Mouse (Mus musculus): ENCODE measurements at regions not wholly inside any gene's neighbourhood (a gene's known extent, or its start where the extent isn't known, plus 50 kb on each side); places are given as distances from the start of the nearest gene placed in this dataset.
A peak's percentile ranks its signal among the peaks of the same experiment; 100 is the strongest.

- Histone ChIP-seq H3K9me3 (ENCODE audit: control insufficient read depth, low read length) (no peaks in the 10 kb centered on the region), H3K4me1 (ENCODE audit: control insufficient read depth, insufficient read depth, low read length) (no peaks in the 10 kb centered on the region), H3K4me2 (ENCODE audit: low read depth, severe bottlenecking) (no peak overlapping the region), H3K36me3 (ENCODE audit: control insufficient read depth, insufficient read depth, low read length) (no peaks in the 10 kb centered on the region), H3K27me3 (ENCODE audit: control insufficient read depth, insufficient read depth, low read length) (no peaks in the 10 kb centered on the region), H3K4me3 (ENCODE audit: low read depth, low read length) (no peak overlapping the region), H3K9ac (ENCODE audit: low read length) (no peak overlapping the region), H3K27ac (replicated peaks; ENCODE audit: low read depth, low read length) (no peak overlapping the region)
- ATAC-seq (ENCODE audit: insufficient number of reproducible peaks, low FRiP score, low TSS enrichment, low read depth) (no peak), DNase-seq (ENCODE audit: low spot score) (no peak)
- WGBS, result 90% methylated on average over 1 of the region's 1 CpGs
Observed at GRCm38 (mm10) chr14:9296145-9296544, 630.1 kb upstream of the 4930452B06Rik start.

GRCm38 (mm10) chr14:9294555-9294954, 628.5 kb upstream of the 4930452B06Rik start:
- no peak overlapping the region for H3K9ac ChIP-seq (ENCODE audit: low read length)
- no peak overlapping the region for H3K27ac ChIP-seq (replicated peaks; ENCODE audit: low read depth, low read length)
- ATAC-seq (ENCODE audit: insufficient number of reproducible peaks, low FRiP score, low TSS enrichment, low read depth), result no peak
- H3K4me3 ChIP-seq (ENCODE audit: low read depth, low read length), result no peak overlapping the region
- no peaks in the 10 kb centered on the region for H3K4me1 ChIP-seq (ENCODE audit: control insufficient read depth, insufficient read depth, low read length)
- H3K9me3 ChIP-seq (ENCODE audit: control insufficient read depth, low read length), result no peaks in the 10 kb centered on the region
- no peaks in the 10 kb centered on the region for H3K27me3 ChIP-seq (ENCODE audit: control insufficient read depth, insufficient read depth, low read length)
- H3K36me3 ChIP-seq (ENCODE audit: control insufficient read depth, insufficient read depth, low read length), result no peaks in the 10 kb centered on the region
- no peak for DNase-seq (ENCODE audit: low spot score)
- no peak overlapping the region for H3K4me2 ChIP-seq (ENCODE audit: low read depth, severe bottlenecking)
- WGBS, result 83% methylated on average over 2 of the region's 2 CpGs

GRCm38 (mm10) chr14:9288103-9288502, 622.1 kb upstream of the 4930452B06Rik start:
- no peak for ATAC-seq (ENCODE audit: insufficient number of reproducible peaks, low FRiP score, low TSS enrichment, low read depth)
- Histone ChIP-seq H3K9me3 (ENCODE audit: control insufficient read depth, low read length) (no peaks in the 10 kb centered on the region), H3K36me3 (ENCODE audit: control insufficient read depth, insufficient read depth, low read length) (no peaks in the 10 kb centered on the region), H3K27me3 (ENCODE audit: control insufficient read depth, insufficient read depth, low read length) (no peaks in the 10 kb centered on the region), H3K4me1 (ENCODE audit: control insufficient read depth, insufficient read depth, low read length) (no peaks in the 10 kb centered on the region), H3K4me3 (ENCODE audit: low read depth, low read length) (no peak overlapping the region), H3K4me2 (ENCODE audit: low read depth, severe bottlenecking) (no peak overlapping the region), H3K9ac (ENCODE audit: low read length) (no peak overlapping the region), H3K27ac (replicated peaks; ENCODE audit: low read depth, low read length) (no peak overlapping the region)
- WGBS, result 89% methylated on average over 1 of the region's 1 CpGs
- no peak for DNase-seq (ENCODE audit: low spot score)

GRCm38 (mm10) chr14:9285606-9286002, 619.6 kb upstream of the 4930452B06Rik start:
- Histone ChIP-seq H3K27me3 (ENCODE audit: control insufficient read depth, insufficient read depth, low read length) (no peaks in the 10 kb centered on the region), H3K9ac (ENCODE audit: low read length) (no peak overlapping the region), H3K9me3 (ENCODE audit: control insufficient read depth, low read length) (no peaks in the 10 kb centered on the region), H3K4me2 (ENCODE audit: low read depth, severe bottlenecking) (no peak overlapping the region), H3K36me3 (ENCODE audit: control insufficient read depth, insufficient read depth, low read length) (no peaks in the 10 kb centered on the region), H3K4me3 (ENCODE audit: low read depth, low read length) (no peak overlapping the region), H3K4me1 (ENCODE audit: control insufficient read depth, insufficient read depth, low read length) (no peaks in the 10 kb centered on the region), H3K27ac (replicated peaks; ENCODE audit: low read depth, low read length) (no peak overlapping the region)
- 93% methylated on average over 7 of the region's 7 CpGs for WGBS
- DNase-seq (ENCODE audit: low spot score), result no peak
- peak; percentile 47; the same call in 1 of the 2 replicates for ATAC-seq (ENCODE audit: insufficient number of reproducible peaks, low FRiP score, low TSS enrichment, low read depth)

GRCm38 (mm10) chr14:9284976-9285605, 619.1 kb upstream of the 4930452B06Rik start:
- Histone ChIP-seq H3K4me1 (ENCODE audit: control insufficient read depth, insufficient read depth, low read length) (no peaks in the 10 kb centered on the region), H3K4me2 (ENCODE audit: low read depth, severe bottlenecking) (no peak overlapping the region), H3K4me3 (ENCODE audit: low read depth, low read length) (no peak overlapping the region), H3K9ac (ENCODE audit: low read length) (no peak overlapping the region), H3K27ac (replicated peaks; ENCODE audit: low read depth, low read length) (no peak overlapping the region), H3K27me3 (ENCODE audit: control insufficient read depth, insufficient read depth, low read length) (no peaks in the 10 kb centered on the region), H3K9me3 (ENCODE audit: control insufficient read depth, low read length) (no peaks in the 10 kb centered on the region), H3K36me3 (ENCODE audit: control insufficient read depth, insufficient read depth, low read length) (no peaks in the 10 kb centered on the region)
- WGBS, result 90% methylated on average over 2 of the region's 2 CpGs
- DNase-seq (ENCODE audit: low spot score), result no peak
- ATAC-seq (ENCODE audit: insufficient number of reproducible peaks, low FRiP score, low TSS enrichment, low read depth), result peak; percentile 47; the same call in 1 of the 2 replicates

- Histone ChIP-seq H3K27me3 (ENCODE audit: control insufficient read depth, insufficient read depth, low read length) (no peaks in the 10 kb centered on the region), H3K27ac (replicated peaks; ENCODE audit: low read depth, low read length) (no peak overlapping the region), H3K36me3 (ENCODE audit: control insufficient read depth, insufficient read depth, low read length) (no peaks in the 10 kb centered on the region), H3K4me1 (ENCODE audit: control insufficient read depth, insufficient read depth, low read length) (no peaks in the 10 kb centered on the region), H3K9ac (ENCODE audit: low read length) (no peak overlapping the region), H3K9me3 (ENCODE audit: control insufficient read depth, low read length) (no peaks in the 10 kb centered on the region), H3K4me3 (ENCODE audit: low read depth, low read length) (no peak overlapping the region), H3K4me2 (ENCODE audit: low read depth, severe bottlenecking) (no peak overlapping the region)
- WGBS, result 83% methylated on average over 14 of the region's 14 CpGs
- no peak for DNase-seq (ENCODE audit: low spot score)
- ATAC-seq (ENCODE audit: insufficient number of reproducible peaks, low FRiP score, low TSS enrichment, low read depth), result no peak
Observed at GRCm38 (mm10) chr14:9267282-9268091, 601.4 kb upstream of the 4930452B06Rik start.

GRCm38 (mm10) chr14:9252017-9252416, 586.0 kb upstream of the 4930452B06Rik start:
- H3K4me2 ChIP-seq (ENCODE audit: low read depth, severe bottlenecking), result no peak overlapping the region
- DNase-seq (ENCODE audit: low spot score), result no peak
- ATAC-seq (ENCODE audit: insufficient number of reproducible peaks, low FRiP score, low TSS enrichment, low read depth), result no peak
- H3K27me3 ChIP-seq (ENCODE audit: control insufficient read depth, insufficient read depth, low read length), result no peaks in the 10 kb centered on the region
- no peak overlapping the region for H3K27ac ChIP-seq (replicated peaks; ENCODE audit: low read depth, low read length)
- H3K9me3 ChIP-seq (ENCODE audit: control insufficient read depth, low read length), result no peaks in the 10 kb centered on the region
- H3K4me1 ChIP-seq (ENCODE audit: control insufficient read depth, insufficient read depth, low read length), result no peaks in the 10 kb centered on the region
- H3K36me3 ChIP-seq (ENCODE audit: control insufficient read depth, insufficient read depth, low read length), result no peaks in the 10 kb centered on the region
- WGBS, result 78% methylated on average over 1 of the region's 1 CpGs
- H3K4me3 ChIP-seq (ENCODE audit: low read depth, low read length), result no peak overlapping the region
- H3K9ac ChIP-seq (ENCODE audit: low read length), result no peak overlapping the region

GRCm38 (mm10) chr14:9245266-9245665, 579.2 kb upstream of the 4930452B06Rik start:
- H3K4me1 ChIP-seq (ENCODE audit: control insufficient read depth, insufficient read depth, low read length), result no peaks in the 10 kb centered on the region
- 68% methylated on average over 1 of the region's 1 CpGs for WGBS
- H3K36me3 ChIP-seq (ENCODE audit: control insufficient read depth, insufficient read depth, low read length), result no peaks in the 10 kb centered on the region
- no peak overlapping the region for H3K9ac ChIP-seq (ENCODE audit: low read length)
- H3K4me3 ChIP-seq (ENCODE audit: low read depth, low read length), result no peak overlapping the region
- ATAC-seq (ENCODE audit: insufficient number of reproducible peaks, low FRiP score, low TSS enrichment, low read depth) (no peak), DNase-seq (ENCODE audit: low spot score) (no peak)
- no peaks in the 10 kb centered on the region for H3K9me3 ChIP-seq (ENCODE audit: control insufficient read depth, low read length)
- no peaks in the 10 kb centered on the region for H3K27me3 ChIP-seq (ENCODE audit: control insufficient read depth, insufficient read depth, low read length)
- H3K27ac ChIP-seq (replicated peaks; ENCODE audit: low read depth, low read length), result no peak overlapping the region
- H3K4me2 ChIP-seq (ENCODE audit: low read depth, severe bottlenecking), result no peak overlapping the region
